ENCODE assay signal across 14 mouse cellular contexts in the genomic region with DNA sequence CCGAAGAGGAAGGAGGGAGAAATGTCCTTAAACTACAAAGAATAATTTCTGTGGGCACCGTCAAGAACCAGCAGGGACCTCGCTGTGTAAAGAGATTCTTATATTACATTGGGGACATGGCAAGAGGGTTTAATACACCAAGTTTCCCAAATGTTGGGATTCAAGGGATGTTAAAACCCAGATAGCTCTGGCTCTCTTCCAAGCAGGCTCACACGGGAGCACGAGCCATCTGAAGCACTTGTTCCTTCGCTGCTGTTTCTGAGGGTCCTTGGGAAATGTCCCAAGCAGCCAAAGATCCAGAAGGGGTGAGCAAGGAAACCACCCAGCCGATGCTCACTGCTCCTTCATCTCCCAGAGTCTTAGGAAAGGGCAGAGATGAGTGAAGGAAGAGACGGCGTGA.
A peak's percentile ranks its signal among the peaks of the same experiment; 100 is the strongest.
DNase-seq lines count a peak whose midpoint lies in the region; ATAC-seq and TF ChIP-seq lines count a peak whose summit lies in the region.
"Had no signal": no experiment of that assay in that cellular context is flagged by ENCODE, and none has a peak within 500 bp of the region (broad histone marks: within the 10 kb centered on the region; RNA-seq: fewer than 3 reads in every experiment).

No protein-coding gene starts in this region.

- no peak overlapping the region for H3K9ac ChIP-seq in heart, embryonic 13.5 days
- no peak overlapping the region for H3K9ac ChIP-seq in limb, embryonic 14.5 days (ENCODE audit: low read depth, low read length, severe bottlenecking)

- peaks cover 69% of the 10 kb centered on the region for H3K4me1 ChIP-seq in heart, embryonic 13.5 days
- H3K4me1 ChIP-seq in forebrain, embryonic 10.5 days = peaks cover 27% of the 10 kb centered on the region
- H3K4me1 ChIP-seq in limb, embryonic 14.5 days (ENCODE audit: control insufficient read depth, insufficient read depth, low read length) = peaks cover 18% of the 10 kb centered on the region

- no peaks in the 10 kb centered on the region for H3K36me3 ChIP-seq in heart, embryonic 13.5 days
- H3K36me3 ChIP-seq in forebrain, embryonic 10.5 days (replicated peaks) = no peaks in the 10 kb centered on the region
- no peaks in the 10 kb centered on the region for H3K36me3 ChIP-seq in limb, embryonic 14.5 days (ENCODE audit: control insufficient read depth, insufficient read depth, low read length)

- TF ChIP-seq POLR2A in limb, embryonic 14.5 days (IDR thresholded peaks at IDR 0.05; ENCODE audit: borderline replicate concordance, extremely low read depth, insufficient read depth, insufficient read length) = no peak

- no peak for ATAC-seq in heart, embryonic 13.5 days (ENCODE audit: extremely low read depth, insufficient number of reproducible peaks, low FRiP score, low TSS enrichment)
- no peak for ATAC-seq in limb, embryonic 14.5 days (ENCODE audit: low FRiP score, low read depth)
- ATAC-seq: inflammation-experienced regulatory T-cells, adult 6 months; Patski had no signal

- peak overlapping the region; percentile 67 for H3K27ac ChIP-seq in heart, embryonic 13.5 days (replicated peaks)
- H3K27ac ChIP-seq in layer of hippocampus, adult 2 months = peak overlapping the region; percentile 73
- 0 out of 2 replicates have a peak overlapping the region, but pooled peaks have one; percentile 31 for H3K27ac ChIP-seq in forebrain, embryonic 10.5 days
- no peak overlapping the region for H3K27ac ChIP-seq in limb, embryonic 14.5 days (replicated peaks; ENCODE audit: low read depth, low read length)

- no peak for TF ChIP-seq CTCF in layer of hippocampus, adult 2 months (conservative IDR thresholded peaks at IDR 0.05)

- DNase-seq in heart, adult 11 months = no peak
- DNase-seq in layer of hippocampus, adult 2 months (ENCODE audit: low spot score in 2 of 2) = no peak
- no peak for DNase-seq in layer of hippocampus, adult 18-20 months (ENCODE audit: low spot score in 2 of 2)
- no peak for DNase-seq in forebrain, embryonic 10.5 days (ENCODE audit: extremely low spot score, low spot score)
- DNase-seq in limb, embryonic 14.5 days (ENCODE audit: low spot score) = no peak
- no peak for DNase-seq in T-cell, adult 2 months (ENCODE audit: low spot score)
- DNase-seq in thymus, postnatal 36 days = no peak
- DNase-seq: adrenal gland, postnatal 36 days; gastrocnemius, postnatal 14 days had no signal

- no peaks in the 10 kb centered on the region for H3K9me3 ChIP-seq in heart, embryonic 13.5 days
- no peaks in the 10 kb centered on the region for H3K9me3 ChIP-seq in forebrain, embryonic 10.5 days
- no peaks in the 10 kb centered on the region for H3K9me3 ChIP-seq in limb, embryonic 14.5 days (ENCODE audit: control insufficient read depth, low read length)

- H3K27me3 ChIP-seq in heart, embryonic 13.5 days (replicated peaks) = no peaks in the 10 kb centered on the region
- peaks cover 59% of the 10 kb centered on the region for H3K27me3 ChIP-seq in forebrain, embryonic 10.5 days (ENCODE audit: poor library complexity, severe bottlenecking)
- no peaks in the 10 kb centered on the region for H3K27me3 ChIP-seq in limb, embryonic 14.5 days (ENCODE audit: control insufficient read depth, insufficient read depth, low read length)
- H3K27me3 ChIP-seq: Patski had no signal

- 64% methylated on average over 9 of the region's 9 CpGs for WGBS in heart, embryonic 13.5 days
- WGBS in forebrain, embryonic 10.5 days = 82% methylated on average over 9 of the region's 9 CpGs
- 63% methylated on average over 9 of the region's 9 CpGs for WGBS in limb, embryonic 14.5 days

- no peak overlapping the region for H3K4me3 ChIP-seq in heart, embryonic 13.5 days
- H3K4me3 ChIP-seq in layer of hippocampus, adult 2 months = peak overlapping the region; percentile 46; the same call in 1 of the 2 replicates
- H3K4me3 ChIP-seq in forebrain, embryonic 10.5 days = no peak overlapping the region
- no peak overlapping the region for H3K4me3 ChIP-seq in limb, embryonic 14.5 days (replicated peaks; ENCODE audit: low read length)
- H3K4me3 ChIP-seq: erythroblast, embryonic 14.5 days; myocyte had no signal

- H3K4me2 ChIP-seq in heart, embryonic 13.5 days = no peak overlapping the region
- H3K4me2 ChIP-seq in limb, embryonic 14.5 days (replicated peaks; ENCODE audit: low read depth, low read length, severe bottlenecking) = peak overlapping the region; percentile 0; the same call in 1 of the 2 replicates
